Mouse (Mus musculus) regulatory T cell (primary cell): Measurements from ENCODE around the gene Kif13a.

ENCODE experiments used
- in situ Hi-C: fragments of 300-600 bp; cut with MboI, MseI; formaldehyde crosslinking; loops from one replicate; pipeline ENCODE4 v1.15.1; 2025; ENCODE audit warnings: high pct_unique_total_duplicates

Kif13a gene

DNA sequence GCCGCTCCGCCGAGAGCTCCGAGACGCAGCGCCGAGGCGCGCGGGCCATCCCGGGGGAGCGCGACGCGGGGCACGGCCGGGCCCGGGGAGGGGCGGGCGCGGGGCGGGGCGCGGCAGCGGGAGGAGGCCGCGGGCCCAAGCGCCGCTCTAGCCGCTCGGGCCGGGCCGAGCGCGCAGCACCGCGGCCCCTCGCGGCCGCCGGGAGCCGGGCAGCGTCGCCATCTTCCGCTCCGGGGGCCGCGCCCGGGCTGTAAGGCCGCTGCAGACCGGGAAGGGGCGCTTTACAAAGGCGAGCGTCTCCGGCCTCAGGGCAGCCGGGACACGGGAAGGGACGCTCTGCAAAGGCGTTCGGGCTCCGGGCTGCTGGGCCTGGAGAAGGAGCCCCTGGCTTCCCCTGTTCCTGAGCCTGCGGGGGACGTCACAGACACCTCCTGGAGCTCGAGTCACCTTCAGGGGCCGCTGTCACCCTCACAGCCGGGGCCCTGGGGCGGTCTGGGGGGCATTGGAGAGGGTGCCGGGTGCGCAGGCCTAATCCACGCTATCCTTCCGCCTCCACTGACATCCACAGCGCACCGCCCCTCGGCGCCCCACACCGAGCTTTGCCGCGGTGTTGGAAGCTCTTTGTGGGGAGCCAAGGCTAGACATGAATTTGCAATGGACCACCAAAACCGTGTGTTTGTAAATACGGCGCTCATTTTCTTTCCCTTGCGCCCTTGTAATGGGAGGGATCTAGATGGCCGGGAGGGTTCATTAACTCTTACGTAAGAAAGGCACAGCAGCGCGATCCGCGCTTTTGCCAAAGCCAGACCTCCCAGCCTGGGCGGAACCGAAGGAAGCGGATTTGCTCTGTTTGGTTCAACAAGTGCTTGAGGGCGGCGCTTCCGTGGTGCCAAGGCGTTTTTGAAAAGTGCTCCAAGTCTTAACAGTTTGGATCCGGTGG, at the start of gene Kif13a:
TSS of gene Kif13a (minus strand) at position 149 of the 940 bp plus-strand sequence.
- in situ Hi-C loops = no loop called here

DNA sequence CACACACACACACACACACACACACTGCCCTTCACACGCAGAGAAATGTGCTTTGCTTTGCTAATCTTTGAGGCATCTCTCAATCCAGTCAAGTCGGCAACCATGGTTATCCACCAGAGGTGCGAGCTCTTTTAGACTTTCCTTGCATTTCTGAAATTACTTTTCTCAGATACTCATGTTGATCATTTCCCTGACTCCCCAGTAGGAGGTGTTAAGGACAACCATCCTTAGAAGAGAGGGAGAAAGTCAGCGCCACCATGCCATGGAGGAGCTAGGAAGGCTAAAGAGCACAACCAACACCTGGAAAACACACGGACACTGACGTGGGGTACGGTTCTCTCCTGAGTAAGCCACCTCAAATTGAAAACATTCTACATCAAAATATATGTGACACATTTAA, 46.9 kb upstream of the Kif13a start:
- in situ Hi-C loops = no loop called here

GRCm38 (mm10) chr13:46975930-46976329, 46.3 kb upstream of the Kif13a start:
- in situ Hi-C loops = no loop called here

- in situ Hi-C loops = no loop called here
Measured at GRCm38 (mm10) chr13:46975031-46975551, 45.4 kb upstream of the Kif13a start.

GRCm38 (mm10) chr13:46970286-46970945, 40.7 kb upstream of the Kif13a start:
- in situ Hi-C loops = no loop called here

DNA sequence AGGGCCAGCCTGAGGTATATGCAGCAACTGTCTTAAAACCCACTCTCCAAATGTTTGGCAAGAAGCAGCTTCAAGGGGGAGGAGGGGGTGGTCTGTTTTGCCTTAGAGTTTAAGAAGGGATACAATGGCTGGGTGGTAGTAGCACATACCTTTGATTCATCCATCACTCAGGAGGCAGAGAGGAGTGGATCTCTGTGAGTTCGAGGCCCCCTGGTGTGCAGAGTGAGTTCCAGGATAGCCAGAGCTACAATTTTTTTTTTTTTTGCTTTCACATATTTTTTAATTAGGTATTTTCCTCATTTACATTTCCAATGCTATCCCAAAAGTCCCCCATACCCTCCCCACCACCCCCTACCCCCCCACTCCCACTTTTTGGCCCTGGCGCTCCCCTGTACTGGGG, 39.0 kb upstream of the Kif13a start:
- in situ Hi-C loops = no loop called here

DNA sequence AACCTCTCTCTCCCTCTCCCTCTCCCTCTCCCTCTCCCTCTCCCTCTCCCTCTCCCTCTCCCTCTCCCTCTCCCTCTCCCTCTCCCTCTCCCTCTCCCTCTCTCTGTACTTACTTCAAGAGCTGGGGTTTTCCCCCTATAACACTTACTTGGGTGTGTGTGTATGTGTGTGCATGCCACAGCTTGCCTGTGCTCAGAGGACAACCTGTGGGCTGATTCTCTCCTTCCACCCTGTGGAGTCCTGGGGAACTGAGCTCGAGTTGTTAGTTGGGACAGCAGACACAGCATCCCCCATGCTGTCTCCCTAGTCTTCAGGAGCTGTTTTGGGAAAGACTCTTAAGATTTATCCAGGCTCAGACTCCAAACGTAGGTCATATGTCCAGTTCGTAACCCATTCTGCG, 37.6 kb upstream of the Kif13a start:
- in situ Hi-C loops = no loop called here

DNA sequence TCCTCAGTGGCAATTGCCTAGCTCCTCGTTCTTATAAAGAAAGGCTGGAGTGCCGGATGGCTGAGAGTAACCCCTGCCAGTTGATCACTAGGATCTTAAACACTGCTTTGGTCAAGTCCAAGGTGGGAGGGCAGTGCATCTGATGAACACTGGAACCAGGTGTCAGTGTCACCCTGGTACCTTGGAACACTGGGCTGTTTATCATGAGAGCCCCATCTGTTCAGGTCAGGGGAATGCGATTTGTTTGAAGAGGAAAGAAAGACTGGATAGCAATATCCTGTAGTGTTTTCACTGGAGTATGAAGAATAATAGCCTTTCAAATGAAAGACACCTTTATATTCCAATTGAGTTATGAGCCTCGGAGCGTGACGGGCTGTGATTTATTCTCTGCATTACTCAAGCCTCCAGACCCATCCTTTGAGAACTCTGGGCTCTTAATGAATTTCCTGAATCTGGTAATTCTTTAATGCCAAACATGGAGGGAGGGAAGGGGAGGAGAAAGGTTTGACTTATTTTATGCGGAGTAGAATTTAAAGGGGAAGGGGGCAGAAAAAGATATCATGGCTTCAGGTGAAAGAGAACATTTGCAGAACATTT, 31.3 kb upstream of the Kif13a start:
- in situ Hi-C loops = no loop called here

DNA sequence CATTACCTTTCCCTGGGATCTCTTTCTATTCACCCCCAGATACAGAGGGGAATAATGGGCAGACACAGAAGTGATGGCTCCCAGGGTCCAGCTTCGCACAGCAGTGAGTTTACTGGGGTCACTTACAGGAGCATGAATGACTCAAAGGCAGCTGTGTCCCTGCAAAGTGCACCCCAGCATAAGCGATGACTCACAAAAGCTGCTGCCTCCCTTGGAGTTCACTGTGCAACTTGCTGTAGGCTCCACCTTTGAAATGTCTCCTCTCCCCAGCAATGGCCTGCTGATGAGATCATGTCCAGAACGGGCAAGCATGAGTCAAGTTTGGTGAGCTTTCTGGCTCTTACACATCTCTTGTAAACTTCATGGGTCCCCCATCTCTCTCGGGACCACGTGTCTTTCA, 29.5 kb upstream of the Kif13a start:
- in situ Hi-C loops = no loop called here

GRCm38 (mm10) chr13:46951212-46951611, 21.5 kb upstream of the Kif13a start:
- in situ Hi-C loops = loop anchor here (5.0 kb wide), 1 partner anchor 61 kb away; the partner anchor contains the start of gene Nhlrc1

- in situ Hi-C loops = loop anchor here (5.0 kb wide), 1 partner anchor 63 kb away; the partner anchor contains the start of gene Nhlrc1
Measured at GRCm38 (mm10) chr13:46949741-46950140, 20.1 kb upstream of the Kif13a start.

- in situ Hi-C loops = no loop called here
Measured at GRCm38 (mm10) chr13:46948027-46948426, 18.4 kb upstream of the Kif13a start.

- in situ Hi-C loops = no loop called here
Measured at GRCm38 (mm10) chr13:46946041-46946440, 16.4 kb upstream of the Kif13a start.

DNA sequence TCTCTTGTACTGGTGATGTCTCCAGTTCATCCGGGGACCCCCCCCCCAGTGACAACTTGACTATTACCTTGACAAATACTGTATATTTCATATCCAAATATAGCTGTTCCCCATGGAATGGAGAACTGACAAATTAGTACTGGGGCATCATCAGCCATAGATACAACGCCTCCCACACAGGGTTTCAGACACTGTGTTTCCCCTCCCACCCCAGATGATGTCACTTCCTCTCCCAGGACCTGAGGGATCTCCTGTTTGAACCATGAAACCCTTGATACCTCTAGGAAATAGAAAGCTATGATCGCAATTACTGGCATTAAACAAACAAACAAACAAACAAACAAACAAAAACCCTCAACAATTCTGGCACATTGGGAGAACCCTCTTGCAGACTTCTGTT, 15.6 kb upstream of the Kif13a start:
- in situ Hi-C loops = no loop called here

DNA sequence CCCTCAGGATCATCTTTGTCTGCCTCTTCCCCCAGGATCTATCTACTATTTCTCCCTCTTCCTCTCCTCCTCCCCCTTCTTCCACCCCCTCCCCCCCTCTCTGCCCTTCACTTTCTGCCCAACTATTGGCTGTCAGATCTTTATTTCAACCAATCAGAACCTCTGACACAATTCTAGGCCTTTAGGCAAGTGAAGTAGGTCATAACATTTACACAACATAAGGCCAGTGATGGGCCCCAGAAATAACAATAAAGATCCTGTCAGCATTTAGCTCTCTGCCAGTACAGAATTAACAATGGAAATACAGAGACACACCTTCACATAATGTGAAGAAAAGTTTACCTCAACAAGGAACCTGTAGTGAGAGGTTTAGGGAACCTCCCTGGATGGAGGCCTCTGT, 13.6 kb upstream of the Kif13a start:
- in situ Hi-C loops = no loop called here

GRCm38 (mm10) chr13:46934116-46934515, 4.4 kb upstream of the Kif13a start:
- in situ Hi-C loops = no loop called here

DNA sequence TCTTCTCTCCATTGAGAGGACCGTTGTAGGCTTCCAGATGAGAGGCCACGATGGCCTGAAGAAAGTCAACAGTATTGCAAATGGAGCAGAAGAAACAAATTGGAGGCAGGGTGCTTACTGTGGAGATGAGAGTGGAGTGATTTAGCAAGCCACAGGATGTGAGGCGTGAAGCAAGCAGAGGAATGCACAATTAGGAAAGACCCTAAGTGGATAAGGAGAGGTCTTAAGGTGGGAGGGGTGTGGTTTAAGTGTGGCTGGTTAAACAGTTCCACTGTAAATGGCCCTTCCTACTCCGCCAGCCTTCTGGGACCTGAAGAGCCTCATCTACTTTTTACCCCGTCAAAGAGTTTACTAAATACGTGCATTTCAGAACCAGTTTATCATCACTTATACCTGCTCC, 3.2 kb upstream of the Kif13a start:
- in situ Hi-C loops = no loop called here

- in situ Hi-C loops = no loop called here
Measured at GRCm38 (mm10) chr13:46932049-46932448, 2.4 kb upstream of the Kif13a start.

DNA sequence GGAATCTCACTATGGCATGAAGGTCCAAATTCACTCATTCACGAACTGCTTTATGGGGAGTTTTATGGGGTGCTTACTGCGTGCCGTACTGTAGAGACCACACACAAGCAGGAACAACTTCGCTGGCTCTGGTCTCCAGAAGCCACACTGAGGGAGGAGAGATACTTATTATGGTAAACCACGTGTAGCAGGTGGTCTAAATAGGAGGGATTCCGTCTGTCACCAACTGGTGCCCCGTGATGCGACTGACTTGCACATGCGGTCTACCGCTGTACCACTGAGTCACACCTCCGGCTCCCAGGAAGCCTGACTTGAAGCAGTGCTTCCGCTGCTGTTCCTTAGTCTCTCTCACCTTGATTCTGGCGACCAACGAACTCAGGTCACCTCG, 986 bp upstream of the Kif13a start:
- in situ Hi-C loops = no loop called here

- in situ Hi-C loops = no loop called here
Measured at GRCm38 (mm10) chr13:46928961-46929691, 541 bp downstream of the Kif13a start.

- in situ Hi-C loops = no loop called here
Measured at GRCm38 (mm10) chr13:46928404-46928803, 1.3 kb downstream of the Kif13a start.
